Mouse (Mus musculus): ENCODE measurements around the gene Defb43.

The Defb43 gene

GRCm38 (mm10) chr14:63066630-63067310 is 55.2 kb downstream of the Defb43 start:
- peak; percentile 65 for DNase-seq (ENCODE audit: low read depth, low spot score)

Measured in CD4-positive helper T cell, adult 2 months (primary cell).